Mouse (Mus musculus) cerebellum, adult 2 months (tissue): Measurements from ENCODE around the gene Map3k6.

ENCODE experiments used
- CTCF ChIP-seq: fragments of 200-500 bp; IDR thresholded peaks from 2 replicates; pipeline ENCODE4 v1.5.1; 2011; ENCODE audit warnings: low read depth, mild to moderate bottlenecking, control low read depth, low read length, moderate library complexity, borderline replicate concordance; ENCODE audit not compliant: insufficient read depth
- POLR2A ChIP-seq: fragments of 200-500 bp; IDR thresholded peaks from 2 replicates; pipeline ENCODE4 v1.6.1; 2011; ENCODE audit warnings: low read length, control low read depth, borderline replicate concordance; ENCODE audit not compliant: insufficient read depth

DNA sequence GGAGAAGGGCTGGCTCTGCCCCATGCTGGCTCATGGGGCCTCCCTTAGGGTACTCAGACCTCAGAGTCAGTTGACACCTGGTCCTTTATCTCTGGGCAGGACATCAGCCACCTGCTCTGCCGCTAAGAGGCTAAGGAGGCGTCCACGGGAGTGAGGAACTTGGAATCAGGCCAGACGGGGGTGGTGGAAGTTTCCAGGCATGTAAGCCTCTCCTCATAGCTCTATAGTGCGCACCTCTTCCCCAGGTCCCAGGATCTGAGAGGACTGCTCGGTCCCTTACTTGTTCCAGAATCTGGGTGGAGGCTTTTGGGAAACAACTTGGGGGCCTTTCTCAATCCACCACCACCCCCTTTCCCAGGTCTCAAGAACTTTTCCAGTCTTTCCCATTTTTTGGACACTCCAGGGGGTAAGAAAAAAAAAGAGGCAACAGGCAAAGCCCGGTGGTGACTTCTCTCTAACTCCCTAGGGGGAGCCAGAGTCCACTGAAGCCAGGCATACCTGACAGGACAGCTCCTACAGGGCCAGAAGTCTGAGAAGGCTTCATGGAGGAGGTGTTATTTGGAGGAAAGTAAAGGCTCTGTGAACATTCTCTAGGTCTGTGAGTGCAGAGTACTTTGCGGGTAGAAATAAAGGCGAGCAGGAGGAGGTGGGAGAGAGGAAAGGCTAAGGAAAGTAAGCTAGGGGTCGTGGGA lies 7.2 kb upstream of the Map3k6 start:
- TF ChIP-seq POLR2A (no peak), CTCF (peak; percentile 51)
